Mouse (Mus musculus) heart, postnatal 0 days (tissue): Measurements from ENCODE around the gene Cers5.

Experiments
- CTCF ChIP-seq: IDR thresholded peaks from 2 replicates; pipeline ENCODE4 v1.5.1; 2016; ENCODE audit warnings: antibody characterized with exemption, control low read depth, low read depth
- EP300 ChIP-seq: IDR thresholded peaks from 2 replicates; pipeline ENCODE4 v1.6.1; 2016; ENCODE audit warnings: antibody characterized with exemption, low read depth

- TF ChIP-seq CTCF (no peak), EP300 (no peak)
Observed at GRCm38 (mm10) chr15:99715361-99715865, 57.3 kb downstream of the Cers5 start.
